Comparison of ENCODE assay signal across 19 mouse cellular contexts in the genomic region with DNA sequence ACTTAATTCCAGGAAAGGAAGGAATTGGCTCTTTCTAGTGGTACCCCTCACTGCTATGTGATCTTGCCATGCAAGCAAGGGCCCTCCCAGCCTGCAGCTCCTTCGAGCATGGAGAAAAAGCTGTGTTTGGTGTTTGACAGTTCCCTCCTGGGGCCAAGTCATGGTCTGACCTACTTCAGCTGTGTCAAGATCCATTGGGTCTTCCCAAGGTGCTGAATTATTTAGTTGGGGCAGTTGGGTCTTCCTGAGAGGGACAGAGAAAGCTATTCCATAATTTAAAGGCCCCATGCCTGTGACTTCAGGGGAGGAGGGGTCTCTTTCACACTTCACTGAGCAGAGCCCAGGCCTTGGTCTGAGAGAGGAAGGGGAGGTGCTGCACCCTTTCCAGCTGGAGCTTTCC.
"Had no signal": no experiment of that assay in that cellular context is flagged by ENCODE, and none has a peak within 500 bp of the region (broad histone marks: within the 10 kb centered on the region; RNA-seq: fewer than 3 reads in every experiment).

No protein-coding gene starts in this region.

- H3K9me3 ChIP-seq: heart, embryonic 13.5 days; heart, embryonic 15.5 days; hindbrain, embryonic 10.5 days; hindbrain, embryonic 12.5 days; intestine, embryonic 15.5 days; limb, embryonic 10.5 days; limb, embryonic 12.5 days had no signal

- H3K36me3 ChIP-seq: heart, embryonic 15.5 days; hindbrain, embryonic 10.5 days; hindbrain, embryonic 12.5 days; intestine, embryonic 15.5 days; limb, embryonic 10.5 days; limb, embryonic 12.5 days had no signal

- H3K27me3 ChIP-seq: heart, embryonic 13.5 days; heart, embryonic 15.5 days; hindbrain, embryonic 12.5 days; intestine, embryonic 15.5 days; limb, embryonic 12.5 days had no signal

- H3K4me3 ChIP-seq: gastrocnemius, adult 2 months; heart, adult 2 months; heart, embryonic 13.5 days; heart, embryonic 15.5 days; hindbrain, embryonic 10.5 days; hindbrain, embryonic 12.5 days; intestine, embryonic 15.5 days; layer of hippocampus, adult 2 months; left cerebral cortex, adult 2 months; limb, embryonic 10.5 days; limb, embryonic 12.5 days had no signal

- H3K9ac ChIP-seq: heart, embryonic 13.5 days; heart, embryonic 15.5 days; hindbrain, embryonic 12.5 days; hindbrain, embryonic 14.5 days; intestine, embryonic 15.5 days; limb, embryonic 12.5 days had no signal

- H3K4me2 ChIP-seq: heart, embryonic 13.5 days; heart, embryonic 15.5 days; hindbrain, embryonic 12.5 days; hindbrain, embryonic 14.5 days; intestine, embryonic 15.5 days; limb, embryonic 12.5 days; liver, embryonic 11.5 days had no signal

- H3K27ac ChIP-seq: gastrocnemius, adult 2 months; heart, adult 2 months; heart, embryonic 13.5 days; heart, embryonic 15.5 days; hindbrain, embryonic 10.5 days; hindbrain, embryonic 12.5 days; hindbrain, embryonic 14.5 days; intestine, embryonic 15.5 days; layer of hippocampus, adult 2 months; left cerebral cortex, adult 2 months; limb, embryonic 10.5 days; limb, embryonic 12.5 days had no signal

- ATAC-seq: hindbrain, embryonic 16.5 days; inflammation-experienced regulatory T-cells, adult 6 months; intestine, embryonic 15.5 days; intestine, postnatal 0 days had no signal

- DNase-seq: gastrocnemius, adult 2 months; gastrocnemius, postnatal 10 days; gastrocnemius, postnatal 25 days; heart, adult 2 months; liver had no signal

- H3K4me1 ChIP-seq: hindbrain, embryonic 12.5 days; limb, embryonic 10.5 days had no signal
